Mouse (Mus musculus) retina, adult 2 months (tissue): Measurements from ENCODE around the gene Nlgn2.
"Not testable (repeated sequence)": the region's sequence is repeated elsewhere in the genome, so short reads cannot be mapped to it uniquely, and the experiment has no call there.

Experiments
- DNase-seq: peaks from one replicate; pipeline ENCODE4 v3.0.0-alpha.2; 2012; ENCODE audit warnings: low read depth, low spot score

Nlgn2 gene

DNA sequence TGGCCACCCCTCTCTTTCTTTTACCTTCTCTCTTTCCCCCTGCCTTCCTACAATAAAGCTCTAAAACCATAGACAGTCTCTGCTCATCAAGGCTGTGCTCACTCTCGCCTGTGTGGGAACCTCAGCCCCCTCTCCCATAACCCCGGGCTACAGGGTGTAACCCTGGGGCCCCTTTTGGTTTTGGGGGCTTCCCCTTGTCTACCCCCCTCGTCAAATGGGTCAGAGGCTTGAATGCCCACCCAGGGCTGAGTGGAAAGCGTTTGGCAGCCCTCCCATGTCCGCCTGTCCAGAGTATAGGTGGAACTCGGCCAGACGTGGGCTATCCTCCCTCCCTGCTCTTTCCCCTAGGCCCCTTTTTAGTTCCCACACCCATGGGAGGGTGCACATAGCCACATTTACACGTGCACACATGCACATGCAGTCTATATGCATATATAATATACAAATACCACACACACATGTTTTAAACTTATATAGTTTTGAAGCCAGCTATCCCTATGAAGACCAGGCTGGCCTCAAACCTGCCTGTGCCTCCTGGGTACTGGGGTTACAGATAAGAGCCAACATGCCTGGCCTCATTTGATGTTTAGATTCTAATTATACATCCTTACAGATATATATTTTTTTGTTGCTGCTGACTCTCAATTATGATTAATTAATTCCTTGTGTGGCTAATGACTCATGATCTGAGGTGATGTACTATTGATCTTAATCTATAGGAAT, 26.7 kb upstream of the Nlgn2 start:
- no peak for DNase-seq

DNA sequence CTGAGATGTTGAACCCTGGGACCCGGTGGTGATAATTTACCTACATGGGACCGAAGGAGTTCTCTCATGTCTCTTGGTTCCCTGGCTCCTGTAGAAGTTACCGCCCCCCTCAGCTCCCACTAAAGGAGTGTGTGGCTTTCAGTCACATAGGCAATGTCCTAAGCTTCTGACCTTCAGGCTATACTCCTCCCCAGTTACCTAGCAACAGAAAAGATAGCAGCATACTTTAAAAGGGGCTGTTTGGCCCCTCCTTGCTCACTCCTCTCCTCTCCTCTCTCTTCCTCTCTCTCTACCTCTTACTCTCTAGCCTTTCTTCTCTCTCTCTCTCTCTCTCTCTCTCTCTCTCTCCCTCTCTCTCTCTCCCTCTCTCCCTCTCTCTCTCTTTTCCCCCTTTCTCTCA, 26.1 kb upstream of the Nlgn2 start:
- not testable (repeated sequence) for DNase-seq

DNA sequence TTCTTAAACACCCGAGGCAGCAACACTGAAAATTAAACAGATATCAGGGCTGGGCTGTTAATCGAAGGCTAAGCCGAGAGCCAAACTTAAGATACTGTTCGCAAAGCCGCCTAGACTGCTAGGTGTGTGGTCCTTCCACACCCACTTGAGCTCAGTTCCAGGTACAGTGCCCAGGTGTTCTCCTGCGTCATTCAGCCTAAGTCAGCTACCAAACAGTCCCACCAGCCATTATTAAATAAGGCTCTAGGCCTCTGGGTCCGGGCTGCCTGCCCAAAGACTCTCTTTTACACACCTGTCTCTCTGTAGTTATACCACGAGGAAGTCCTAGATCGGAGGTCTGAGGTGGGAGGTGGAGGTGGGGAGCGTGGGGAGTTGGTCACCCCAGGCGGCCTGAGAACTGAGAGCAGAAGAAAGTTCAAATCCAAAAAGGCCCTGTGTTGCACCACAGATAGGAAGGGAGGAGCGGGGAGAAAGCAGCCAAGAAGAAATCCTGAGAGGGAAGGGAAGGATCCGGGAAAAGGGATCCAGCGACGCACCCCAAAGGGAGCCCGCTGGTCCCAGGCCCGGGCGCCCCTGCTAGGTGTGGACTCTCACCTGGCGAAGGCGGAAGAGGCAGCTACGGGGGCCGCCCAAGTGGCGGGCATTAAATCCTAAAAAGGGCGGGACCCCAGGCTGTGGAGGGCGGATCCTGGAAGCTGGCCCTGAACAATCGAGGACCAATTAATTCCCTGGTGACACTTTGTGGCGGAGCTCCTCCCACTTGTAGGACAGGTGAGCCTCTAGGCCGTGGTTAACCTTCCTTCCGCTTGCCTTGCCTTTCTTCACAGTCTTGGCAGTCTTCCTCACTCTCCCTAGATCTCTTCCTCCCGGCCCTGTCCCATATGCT, 20.8 kb upstream of the Nlgn2 start, which contains the start of gene Tnk1:
Tnk1 (minus strand) TSS at position 618 of the 886 bp plus-strand sequence.
- no peak for DNase-seq

DNA sequence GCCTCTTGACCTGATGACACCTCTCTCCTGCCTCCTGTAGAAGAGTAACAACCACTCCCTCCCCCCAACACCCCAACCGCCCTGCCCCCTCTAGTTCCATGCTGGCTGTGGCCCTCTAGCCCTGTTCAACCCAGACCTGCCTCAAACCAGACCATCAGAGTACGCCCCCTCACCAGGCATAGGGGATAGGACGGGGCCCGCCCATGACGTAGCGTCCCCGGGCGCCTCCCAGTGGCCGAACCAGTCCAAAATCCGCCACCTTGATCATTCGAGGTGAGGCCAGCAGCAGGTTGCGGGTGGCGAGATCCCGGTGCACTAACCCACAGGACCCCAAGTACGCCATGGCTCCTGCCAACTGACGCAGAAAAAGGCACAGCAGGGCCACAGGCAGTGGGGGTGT, 17.8 kb upstream of the Nlgn2 start:
- no peak for DNase-seq

DNA sequence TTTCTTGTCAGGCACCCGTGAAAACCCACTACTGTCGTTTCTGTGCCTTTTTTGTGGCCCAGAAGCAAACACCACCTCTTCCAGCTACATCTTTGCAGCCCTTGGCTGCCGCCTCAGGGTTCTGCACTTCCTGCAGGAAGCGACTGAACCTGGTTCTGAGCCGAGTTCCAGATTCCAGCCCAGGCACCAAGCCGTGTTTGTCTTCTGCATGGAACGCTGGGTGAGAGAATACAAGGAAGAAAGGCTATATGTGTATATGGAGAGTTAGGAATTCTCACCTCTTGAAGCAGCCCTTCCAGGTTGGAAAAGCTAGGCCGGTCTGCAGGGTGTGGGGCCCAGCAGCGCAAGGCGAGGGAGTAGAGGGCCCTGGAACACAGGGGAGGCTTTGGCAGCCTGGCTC, 17.1 kb upstream of the Nlgn2 start:
- DNase-seq: no peak

DNA sequence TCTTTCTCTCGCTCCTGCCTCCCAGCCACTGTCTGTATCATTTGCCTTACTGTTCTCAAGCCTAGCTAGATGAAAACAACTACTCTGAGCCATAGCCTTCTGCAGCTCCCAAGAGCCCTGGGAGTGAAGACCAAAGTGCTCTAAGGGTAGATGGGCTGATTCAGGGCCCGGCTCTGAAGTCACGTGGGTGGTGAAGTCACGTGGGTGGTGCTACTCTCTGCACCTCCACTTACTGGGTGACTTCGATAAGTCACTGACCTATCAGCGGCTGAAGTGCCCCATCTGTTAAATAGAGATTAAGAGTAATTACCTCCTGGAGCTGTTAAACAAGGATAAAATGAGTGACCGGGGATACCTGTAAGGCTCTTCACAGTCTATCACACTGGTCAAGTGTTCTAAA, 16.4 kb upstream of the Nlgn2 start:
- no peak for DNase-seq

DNA sequence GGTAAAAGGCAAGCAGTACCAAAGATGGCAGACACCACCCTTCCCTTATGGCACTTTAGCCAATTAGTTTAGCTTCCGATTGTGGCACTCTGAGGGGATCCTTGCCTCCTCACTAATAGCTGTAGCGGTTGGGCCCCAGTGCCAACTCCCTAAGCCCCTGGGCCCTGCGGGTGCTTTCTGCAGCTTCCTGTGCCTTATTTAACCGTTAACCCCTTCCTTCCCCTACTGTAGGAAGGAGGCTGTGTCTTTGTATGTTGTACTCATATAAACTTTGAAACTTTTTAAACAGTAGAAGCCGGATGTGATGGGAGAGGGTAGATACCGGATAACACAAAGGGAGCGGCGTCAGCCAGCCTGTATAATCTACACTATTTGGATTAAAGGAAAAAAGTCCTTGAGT, 13.2 kb upstream of the Nlgn2 start:
- no peak for DNase-seq

DNA sequence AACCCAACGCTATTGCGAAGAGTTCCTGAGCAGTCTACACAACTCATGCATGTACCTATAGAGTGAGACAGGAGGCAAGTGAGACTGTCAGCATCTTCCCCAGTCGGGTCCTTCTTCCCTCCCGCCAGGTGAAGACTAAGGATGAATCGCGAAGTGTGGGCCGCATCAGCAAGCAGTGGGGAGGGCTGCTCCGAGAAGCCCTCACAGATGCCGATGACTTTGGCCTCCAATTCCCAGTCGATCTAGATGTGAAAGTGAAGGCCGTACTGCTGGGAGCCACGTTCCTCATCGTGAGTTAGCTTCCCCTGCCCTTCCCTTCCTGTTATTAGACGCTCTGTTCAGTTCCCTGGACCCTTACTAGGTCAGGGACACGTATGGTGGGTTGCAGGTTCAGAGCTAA, 12.3 kb upstream of the Nlgn2 start:
- DNase-seq: no peak

DNA sequence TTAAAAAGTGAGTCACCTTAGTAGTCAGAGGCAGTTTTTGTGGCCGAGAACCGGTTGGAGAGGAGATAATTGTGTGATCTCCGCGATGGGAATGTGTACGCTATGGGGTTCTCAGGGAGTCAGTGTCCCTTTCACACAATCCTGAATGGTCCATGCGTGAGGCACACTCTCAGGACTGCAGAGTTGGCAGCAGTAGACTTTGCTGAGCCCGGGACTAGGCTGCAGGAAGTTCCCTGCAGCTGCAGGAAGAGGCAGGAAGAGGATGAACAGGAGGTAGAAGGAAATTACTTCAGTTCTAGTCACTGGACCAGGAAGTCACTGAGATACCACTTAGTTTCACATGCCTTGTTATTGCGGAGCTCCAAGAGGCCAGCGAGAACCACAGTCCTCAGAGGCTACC, 11.5 kb upstream of the Nlgn2 start:
- DNase-seq: no peak

DNA sequence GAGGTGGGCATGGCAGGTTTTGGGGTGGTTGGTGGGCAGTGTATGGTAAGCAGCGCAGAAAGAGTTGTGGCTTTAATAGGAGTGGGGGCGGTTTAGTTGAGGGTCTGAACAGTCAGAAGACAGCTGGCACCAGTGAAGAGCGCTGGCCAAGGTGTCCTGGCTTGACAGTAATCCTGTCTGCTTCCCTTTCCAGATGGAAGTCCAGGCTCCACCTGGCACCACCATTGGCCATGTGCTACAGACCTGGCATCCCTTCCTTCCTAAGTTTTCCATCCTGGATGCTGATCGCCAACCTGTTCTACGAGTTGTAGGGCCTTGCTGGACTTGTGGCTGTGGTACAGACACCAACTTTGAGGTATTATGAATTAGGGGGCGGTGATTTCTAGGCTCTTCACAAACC, 10.4 kb upstream of the Nlgn2 start:
- no peak for DNase-seq

DNA sequence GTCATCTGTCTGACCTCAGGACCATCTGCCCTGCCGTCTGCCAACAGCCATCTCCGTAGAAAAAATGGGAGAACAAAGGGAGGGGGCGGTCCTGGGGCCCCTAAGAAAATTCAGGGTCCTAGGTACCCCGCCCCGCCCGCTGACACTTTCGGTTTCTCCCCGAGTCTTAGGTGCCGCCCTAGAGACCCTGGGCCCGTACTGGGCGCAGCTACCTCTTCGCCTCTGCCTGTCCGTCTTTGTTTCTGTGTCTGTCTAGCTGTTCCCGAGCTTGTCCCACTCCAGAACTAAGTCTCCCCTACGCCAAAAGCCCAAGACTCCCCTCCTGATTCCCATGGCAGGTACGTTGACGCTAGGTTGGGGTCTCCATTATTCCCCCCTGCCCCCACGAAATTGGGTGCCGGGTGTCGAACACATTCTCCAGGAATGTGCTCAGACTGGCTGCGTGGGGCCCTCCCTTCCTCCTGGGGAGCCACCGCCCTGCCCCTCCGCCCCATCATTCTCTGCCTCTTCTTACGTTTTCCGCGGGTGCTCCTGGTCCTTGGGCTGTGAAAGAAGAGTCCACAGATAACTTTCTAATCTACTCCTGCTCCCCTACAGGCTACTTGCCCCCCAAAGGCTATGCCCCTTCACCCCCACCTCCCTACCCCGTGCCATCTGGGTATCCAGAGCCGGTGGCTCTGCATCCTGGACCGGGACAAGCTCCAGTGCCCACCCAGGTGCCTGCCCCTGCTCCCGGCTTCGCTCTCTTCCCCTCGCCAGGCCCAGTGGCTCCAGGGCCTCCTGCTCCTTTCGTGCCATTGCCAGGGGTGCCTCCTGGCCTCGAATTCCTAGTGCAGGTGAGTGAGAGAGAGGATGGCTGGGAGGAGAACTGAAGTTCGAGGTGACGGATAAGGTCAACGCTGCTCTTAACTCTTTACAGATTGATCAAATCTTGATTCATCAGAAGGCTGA, 9.4 kb upstream of the Nlgn2 start:
- no peak for DNase-seq

DNA sequence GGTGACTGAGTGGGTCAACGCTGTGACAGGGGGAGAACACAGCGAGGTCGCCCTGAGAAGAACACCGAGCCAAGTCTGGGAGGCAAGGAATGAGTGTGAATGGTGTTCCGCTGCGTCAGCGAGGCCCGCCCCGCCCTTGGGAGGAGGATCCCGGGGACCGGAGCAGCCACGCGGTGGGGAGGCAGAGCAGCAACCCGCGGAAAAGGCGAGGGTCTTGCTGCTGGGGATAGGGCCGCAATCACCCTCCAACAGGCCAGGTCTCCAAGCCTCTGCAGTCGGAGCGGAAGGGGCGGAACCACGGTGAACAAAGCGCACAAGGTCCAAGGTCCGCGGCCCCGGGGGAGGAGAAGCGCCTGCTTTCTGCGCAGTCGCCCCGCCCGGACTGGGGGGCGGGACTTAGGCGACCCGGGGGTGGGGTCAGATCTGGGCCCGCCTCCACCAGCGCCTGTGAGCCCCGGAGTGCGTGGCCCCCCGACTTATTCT, 8.7 kb upstream of the Nlgn2 start, which contains the start of gene Plscr3:
Plscr3 (plus strand) TSS at position 179 of the 483 bp plus-strand sequence.
- DNase-seq: peak; percentile 65

DNA sequence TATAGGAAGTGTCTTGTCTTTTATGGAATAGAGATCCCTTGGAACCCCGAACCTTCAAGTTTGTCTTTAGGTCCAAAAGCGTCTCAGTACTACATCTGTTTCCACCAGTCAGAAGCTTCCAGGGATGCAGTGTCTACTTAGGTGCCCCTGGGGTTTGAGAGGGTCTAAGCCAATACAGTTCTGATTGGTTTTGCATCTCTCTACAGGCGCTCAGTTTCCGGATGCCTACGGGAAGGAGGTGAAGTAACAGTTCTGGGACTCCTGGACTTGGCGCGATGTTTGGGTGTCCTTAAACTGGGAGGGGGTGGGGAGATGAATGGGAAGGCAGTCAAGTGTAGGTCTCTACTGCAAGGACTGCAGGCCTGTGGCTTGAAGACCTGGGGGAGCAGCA, 1.1 kb upstream of the Nlgn2 start:
- no peak for DNase-seq

DNA sequence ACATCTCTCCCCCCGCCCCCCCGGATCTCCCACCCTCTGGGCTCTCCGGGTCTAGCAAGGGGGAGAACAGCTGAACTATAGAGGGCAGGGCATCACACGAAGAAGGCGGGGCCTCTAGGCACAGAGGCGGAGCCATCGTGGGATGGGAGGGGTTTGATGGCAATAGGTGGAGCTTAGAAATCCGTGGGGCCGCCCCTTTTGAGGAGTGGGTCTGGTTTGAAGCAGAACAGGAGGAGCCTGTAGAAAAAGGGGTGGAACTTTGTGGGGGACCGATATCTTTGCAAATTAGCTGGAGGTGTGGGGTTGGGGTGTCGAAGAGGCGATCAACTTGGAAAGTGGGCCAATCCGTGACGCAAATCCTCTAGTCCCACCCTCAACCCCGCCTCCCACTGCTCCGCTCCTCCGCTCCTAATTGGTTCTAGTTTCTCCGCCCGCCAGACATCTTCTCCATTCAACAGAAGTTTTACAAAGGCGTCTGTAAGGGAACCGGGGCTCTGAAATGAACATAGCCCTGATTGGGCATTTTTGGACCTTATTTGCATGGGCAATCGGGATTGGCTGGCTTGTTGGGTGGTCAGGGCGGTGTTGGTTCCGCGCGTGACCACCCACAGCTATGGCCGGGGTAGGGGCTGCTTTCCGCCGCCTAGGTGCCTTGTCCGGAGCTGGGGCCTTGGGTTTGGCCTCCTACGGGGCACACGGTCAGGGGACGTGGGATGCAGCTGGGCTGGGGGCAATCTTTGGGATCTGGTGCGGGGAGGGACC, 549 bp upstream of the Nlgn2 start, which contains the start of gene Tmem256:
Tmem256 (plus strand) TSS at position 563 of the 762 bp plus-strand sequence.
- DNase-seq: peak; percentile 89

DNA sequence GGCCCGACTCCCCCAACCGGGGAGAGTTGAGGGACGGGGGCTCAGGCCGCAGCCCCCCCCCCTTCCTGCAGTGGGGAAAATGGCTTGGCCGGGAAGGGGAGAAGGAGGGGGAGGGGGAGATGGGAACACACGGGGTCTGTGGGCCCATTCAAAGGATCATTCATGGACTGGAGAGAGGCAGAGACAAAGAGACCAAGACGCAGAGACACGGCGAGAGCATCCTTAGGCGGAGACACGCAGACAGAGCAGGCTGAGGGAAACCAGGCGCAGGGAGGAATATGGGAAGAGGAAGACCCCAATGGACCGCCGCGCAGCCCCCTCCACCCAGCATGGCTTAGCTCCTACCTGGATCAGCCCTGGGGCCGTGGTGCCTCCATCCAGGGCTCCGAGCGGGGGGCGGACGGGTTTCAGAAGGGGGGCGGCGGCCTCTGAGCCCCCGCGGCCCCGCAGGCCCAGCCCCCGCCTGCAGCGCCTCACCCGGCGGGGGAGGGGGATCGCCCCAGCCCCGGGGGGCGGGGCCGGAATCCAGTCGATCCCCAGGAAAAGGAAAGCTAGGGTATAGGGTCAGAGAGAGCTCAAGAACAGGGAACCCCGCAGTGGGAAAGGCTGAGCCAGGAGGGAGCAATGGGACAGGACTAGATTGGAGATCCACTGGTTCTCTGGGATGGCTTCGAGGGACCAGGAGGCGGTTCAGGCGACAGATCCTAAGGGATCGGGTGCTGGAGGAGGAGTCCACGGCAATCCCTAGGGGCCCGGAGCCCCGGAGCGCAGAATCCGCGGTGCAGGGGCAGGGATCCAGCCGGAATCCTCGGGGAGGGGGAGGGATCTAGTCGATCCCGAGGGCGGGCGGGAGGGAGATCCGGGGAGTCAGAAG, 644 bp downstream of the Nlgn2 start:
- no peak for DNase-seq

DNA sequence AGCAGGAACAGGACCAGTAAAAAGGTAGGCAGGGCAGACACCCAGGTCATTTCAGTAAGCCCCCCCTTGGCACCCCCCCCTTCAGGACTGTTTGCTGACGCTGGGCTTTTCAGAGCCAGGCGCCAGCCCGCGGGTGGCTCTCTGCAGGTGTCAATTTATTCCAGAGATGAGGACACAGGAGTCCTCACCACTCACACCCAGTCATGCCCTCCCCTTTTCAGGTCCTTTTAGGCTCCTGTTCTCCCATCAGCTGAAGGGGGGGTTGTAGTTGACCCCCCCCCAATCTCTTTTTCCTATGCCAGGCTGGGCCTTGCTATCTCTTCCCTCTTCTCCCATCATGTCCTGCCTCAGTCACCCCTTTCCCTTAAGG, 1.6 kb downstream of the Nlgn2 start:
- DNase-seq: no peak

DNA sequence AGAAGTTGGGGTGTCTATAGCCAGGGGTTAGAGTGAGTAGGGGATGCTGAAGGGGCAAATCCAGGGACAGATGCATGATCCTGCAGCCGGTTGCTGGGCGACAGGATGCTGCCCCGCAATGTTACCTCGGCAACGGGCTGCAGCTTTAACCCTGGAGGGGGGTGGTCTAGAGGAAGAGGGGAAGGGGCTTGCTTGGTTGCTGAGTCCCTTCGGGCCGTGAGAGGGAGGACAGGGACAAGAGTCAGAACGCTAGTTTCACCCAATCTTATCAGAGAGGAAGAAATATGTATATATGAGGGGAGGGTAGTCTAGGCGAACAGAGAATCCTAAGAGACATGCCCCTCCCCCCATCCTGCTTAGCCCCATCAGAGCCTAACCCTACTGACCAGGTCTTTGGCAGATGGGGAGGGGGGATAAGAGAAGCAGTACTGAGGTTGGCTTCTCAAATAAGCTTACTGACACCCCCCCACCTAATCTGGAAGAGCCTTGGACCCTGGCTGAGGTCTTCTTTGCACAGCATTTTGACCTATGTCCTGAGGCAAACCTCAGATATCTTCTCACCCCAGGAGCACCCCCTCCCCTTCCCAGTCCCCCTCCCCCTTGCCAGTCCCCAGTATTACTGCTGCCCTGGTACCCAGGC, 2.1 kb downstream of the Nlgn2 start:
- no peak for DNase-seq

DNA sequence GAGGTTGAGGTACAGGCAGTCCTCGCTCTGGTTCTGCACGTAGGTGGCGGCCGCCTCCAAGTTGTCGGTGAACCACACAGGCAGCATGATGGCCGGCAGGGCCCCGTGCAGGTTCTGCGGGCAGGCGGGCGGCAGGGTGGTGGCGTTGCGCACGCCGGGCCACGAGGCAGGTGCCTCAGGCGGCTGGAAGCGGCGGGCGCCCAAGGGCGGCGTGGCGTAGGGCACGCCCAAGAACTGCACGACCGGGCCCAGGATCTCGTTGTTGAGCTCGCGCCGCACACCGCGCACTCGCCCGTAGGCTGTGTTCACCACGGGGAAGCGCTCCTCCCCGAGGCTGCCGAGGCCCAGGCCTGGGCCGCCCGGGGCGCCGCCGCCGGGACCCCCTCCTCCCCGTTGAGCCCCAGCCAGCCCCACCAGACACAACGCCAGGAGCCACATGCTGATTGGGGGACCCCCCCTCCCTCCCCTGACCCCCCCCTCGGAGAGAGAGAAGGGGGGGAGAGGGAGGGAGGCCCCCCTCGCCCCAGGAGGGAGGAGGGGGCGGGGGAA, 3.5 kb downstream of the Nlgn2 start:
- DNase-seq: no peak

DNA sequence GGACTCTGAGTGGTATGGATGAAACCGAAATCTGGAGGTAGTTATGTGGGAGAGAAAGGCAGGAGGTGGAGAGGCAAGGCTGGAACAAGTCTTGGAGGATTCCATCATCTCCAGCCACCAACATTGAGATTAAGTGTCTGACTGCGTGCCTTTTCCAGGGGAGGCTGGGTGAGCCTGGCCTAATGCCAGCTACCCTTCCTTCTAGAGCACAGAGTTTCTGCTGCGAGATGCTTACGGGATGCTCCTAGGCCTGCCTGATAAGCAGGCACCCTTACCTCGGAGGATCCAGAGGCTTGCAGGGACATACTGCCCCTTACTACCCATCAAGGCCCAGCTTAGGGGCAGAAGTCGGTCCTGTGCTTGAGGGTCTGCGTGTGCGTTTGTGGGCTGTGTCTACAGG, 4.0 kb downstream of the Nlgn2 start:
- no peak for DNase-seq
